Mouse (Mus musculus) lung, postnatal 14 days (tissue): ENCODE results near the gene Axl.

Source experiments
- DNase-seq: peaks from one replicate; pipeline ENCODE4 v3.0.0; 2021

Axl gene

GRCm38 (mm10) chr7:25707581-25708292 is 80.8 kb downstream of the Axl start:
- peak; percentile 57 for DNase-seq
